Mouse (Mus musculus): ENCODE measurements around the gene Ruvbl2. TPM values are rescaled to one million over a fixed set of nuclear protein-coding genes. Genes with fewer than 3 reads are reported as not detected.

Gene Ruvbl2
- total RNA-seq, 4 experiments from 2014 or later = 23.1 to 31.5 (median 26.8) TPM

DNA sequence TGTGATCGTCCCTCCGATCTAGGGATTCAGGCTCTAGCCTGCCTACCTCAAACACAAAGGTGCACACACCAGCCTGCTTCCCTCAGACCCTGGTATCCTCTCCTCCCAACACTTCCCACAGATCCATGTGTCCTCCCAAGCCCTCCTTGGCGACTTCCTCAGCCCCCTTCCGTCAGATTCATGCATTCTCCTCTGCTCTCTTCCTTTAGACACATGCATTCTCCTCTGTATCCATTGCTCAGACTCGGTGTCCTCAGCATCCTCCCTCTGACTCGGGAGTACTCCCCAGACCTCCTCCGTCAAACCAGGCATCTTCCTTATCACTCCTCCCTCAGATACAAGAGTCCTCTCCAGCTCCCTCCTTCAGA is 4.1 kb downstream of the Ruvbl2 start:
- DNase-seq (ENCODE audit: low spot score) = no peak

DNA sequence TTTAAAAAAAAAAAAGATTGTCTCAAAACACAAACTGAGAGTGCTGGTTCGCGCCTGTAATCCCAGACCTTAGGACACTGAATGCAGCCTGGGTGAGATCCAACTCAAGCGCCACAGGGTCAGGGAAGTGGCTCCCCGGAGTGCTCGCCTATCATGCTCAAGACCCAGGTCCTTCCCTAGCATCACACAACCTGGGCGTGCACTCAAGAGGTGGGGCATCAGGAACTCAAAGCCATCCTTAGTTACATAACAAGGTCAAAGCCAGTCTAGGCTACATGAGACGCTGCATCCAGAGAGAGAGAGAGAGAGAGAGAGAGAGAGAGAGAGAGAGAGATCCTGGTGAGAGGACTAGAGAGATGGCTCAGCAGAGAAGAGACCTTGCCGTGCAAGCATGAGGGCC is 11.3 kb downstream of the Ruvbl2 start:
- no peak for DNase-seq (ENCODE audit: low spot score)

DNA sequence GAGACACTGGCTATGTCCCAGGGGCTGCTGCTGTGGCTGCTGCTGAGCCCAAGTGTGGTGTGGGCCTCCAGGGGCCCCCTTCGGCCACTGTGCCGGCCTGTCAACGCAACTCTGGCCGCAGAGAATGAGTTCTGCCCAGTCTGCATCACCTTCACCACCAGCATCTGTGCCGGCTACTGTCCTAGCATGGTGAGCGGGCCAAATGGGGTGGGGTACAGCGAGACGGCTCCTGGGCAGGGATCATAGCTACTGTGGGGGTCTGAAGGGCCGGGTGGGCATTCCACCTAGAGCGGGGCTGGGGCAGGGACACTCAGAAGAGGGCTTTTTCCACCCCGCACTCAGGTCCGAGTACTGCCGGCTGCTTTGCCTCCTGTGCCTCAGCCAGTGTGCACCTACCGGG is 16.7 kb downstream of the Ruvbl2 start:
- DNase-seq (ENCODE audit: low spot score) = no peak

DNA sequence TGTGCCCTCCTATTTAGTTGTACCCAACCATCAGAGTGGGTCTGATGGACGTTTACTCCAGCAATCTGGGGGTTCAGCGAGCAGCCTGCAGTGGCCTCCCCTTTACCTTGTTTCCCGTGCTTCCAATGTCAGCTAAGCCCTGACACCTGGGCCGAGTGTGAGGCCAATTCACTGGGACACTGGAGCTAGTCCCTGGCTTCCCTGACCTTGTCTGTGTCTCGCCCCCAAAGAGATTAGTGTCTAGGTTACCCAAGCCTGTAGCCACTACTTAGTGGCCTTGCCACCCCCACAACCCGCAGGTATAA is 17.3 kb downstream of the Ruvbl2 start, which contains the start of gene Lhb:
Lhb (plus strand) TSS at position 206 of the 305 bp plus-strand sequence.
- DNase-seq (ENCODE audit: low spot score) = no peak

DNA sequence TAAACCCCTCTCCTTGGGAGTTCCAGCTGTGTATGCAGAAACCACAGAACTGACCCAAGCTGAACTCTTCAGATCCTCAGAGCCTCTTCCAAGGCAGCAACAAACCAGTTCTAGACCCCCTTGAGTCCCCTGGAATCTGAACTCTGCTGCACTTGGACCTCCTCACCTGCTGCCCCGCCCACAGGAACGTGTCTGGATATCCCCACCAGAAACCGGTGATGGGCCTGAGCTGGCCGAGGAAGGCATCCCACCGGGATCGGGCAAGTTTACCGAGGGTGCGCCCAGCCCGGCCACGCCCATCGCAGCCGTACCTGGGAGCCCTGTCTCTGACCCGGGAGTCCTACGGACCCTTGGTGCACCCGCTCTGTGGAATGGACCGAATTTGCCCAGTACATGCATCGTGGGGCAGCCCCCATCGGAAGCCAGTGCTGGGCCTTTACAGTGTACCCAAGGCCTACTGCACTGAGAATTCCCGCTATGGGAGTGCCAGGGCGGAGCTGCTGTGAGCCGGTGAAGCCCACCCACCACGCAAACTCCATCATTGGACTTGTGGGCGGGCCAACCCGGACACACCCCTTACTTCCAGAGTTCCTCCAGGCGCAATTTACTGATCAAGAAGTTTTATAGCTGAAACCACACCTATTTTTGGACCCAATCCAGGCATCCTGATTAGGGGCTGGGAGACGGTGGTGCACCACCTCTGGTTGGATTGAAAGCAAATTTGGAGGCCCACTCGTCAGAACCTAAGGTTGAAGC is 17.9 kb downstream of the Ruvbl2 start:
- DNase-seq (ENCODE audit: low spot score) = no peak

DNA sequence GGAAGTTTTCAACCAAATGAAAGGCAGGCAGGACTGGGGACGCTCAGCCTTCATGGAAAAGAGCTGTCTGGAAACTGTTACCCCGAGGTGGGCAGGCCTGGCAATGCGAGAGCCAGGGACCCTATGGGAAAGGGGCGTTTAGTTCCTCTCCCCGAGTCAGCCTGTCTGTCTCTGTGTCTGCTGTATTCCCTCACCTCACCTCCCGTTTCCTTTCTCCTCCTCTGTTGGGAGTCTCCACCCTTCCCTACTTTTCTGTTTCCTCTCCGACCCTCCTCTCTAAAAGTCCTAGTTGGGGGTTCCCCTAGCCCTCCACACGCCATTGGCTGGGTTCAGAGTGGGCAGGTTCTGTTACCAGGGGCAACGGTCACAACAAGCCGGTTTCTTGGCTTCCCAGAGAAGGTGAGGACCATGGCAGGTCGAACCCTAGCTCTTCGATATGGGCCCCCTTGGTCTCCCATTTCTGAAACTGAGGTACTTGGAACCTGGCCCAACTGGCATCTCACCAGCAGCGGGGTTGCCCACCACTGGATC is 19.9 kb downstream of the Ruvbl2 start:
- no peak for DNase-seq (ENCODE audit: low spot score)

DNA sequence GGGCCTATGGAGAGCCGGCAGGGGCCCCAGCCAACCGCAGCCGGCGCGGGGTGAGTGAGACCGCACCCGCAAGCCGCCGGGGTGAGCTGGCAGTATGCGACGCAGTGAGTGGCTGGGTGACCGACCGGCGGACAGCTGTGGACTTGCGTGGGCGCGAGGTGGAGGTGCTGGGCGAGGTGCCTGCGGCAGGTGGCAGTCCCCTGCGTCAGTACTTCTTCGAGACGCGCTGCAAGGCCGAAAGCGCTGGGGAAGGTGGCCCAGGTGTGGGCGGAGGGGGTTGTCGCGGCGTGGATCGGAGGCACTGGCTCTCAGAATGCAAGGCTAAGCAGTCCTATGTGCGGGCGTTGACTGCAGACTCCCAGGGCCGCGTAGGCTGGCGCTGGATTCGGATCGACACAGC is 22.3 kb downstream of the Ruvbl2 start:
- DNase-seq (ENCODE audit: low spot score) = no peak

DNA sequence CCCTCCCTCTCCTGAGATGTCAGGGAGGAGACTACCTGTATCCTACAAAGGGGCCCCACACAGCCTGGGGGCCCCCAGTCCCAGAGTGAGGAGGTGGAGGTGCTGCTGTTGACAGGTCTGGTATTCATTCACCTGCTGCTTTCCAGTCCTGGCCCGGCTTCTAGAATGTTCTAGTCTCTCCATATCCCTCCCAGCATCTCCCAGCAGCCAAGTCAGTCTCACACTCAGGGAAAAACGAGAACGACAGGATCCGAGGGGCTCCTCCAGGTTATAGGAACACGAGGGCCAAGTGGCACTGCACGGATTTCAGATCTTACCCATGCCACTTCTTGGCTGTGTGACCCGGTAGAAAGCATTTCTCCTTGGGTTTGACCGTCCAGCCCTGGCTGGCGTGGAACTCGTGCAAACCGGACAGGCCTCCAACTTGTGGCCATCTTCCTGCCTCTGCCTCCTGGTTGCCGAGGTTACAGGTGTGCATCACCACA is 23.1 kb downstream of the Ruvbl2 start:
- no peak for DNase-seq (ENCODE audit: low spot score)

DNA sequence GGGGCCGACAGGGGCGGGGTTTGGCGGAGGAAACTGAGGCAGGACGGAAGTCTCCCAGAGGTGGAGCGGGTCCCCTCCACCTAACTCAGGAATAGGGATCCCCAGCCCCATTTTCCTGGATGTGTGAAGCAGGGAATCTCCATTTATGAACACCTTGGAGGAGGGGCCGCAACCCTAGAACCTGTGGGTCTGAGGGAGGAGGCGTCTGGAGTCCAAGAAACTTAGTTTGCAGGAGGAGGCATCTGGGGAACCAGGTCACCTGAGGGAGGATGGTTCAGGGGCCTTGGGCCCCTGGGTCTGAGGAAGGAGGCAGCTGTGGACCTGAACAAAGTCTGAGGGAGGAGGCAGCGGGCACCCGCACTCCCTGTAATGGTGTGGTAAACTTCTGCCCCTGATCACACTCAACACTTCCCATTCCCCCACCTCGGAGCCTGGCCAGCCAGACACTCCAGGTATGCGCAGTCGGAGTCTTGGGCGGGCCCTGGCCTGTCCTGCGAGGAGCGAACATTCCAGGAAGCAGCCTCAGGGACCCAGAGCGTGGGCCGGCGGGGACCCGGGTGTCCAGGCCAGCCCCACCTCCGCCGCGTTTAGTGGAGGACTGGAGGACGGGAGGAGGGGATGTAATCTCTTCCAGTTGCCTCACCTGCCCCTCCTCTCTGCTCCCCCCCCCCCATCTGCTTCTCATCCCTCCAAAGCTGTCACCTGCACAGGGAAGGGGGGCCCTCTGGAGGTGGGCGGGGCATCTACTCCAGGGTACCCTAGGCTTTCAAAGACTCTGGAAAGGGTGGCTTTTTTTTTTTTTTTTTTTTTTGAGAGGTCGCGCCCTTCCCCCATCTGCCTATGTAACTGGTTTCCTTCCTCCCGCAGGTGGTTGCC is 23.8 kb downstream of the Ruvbl2 start:
- no peak for DNase-seq (ENCODE audit: low spot score)

DNA sequence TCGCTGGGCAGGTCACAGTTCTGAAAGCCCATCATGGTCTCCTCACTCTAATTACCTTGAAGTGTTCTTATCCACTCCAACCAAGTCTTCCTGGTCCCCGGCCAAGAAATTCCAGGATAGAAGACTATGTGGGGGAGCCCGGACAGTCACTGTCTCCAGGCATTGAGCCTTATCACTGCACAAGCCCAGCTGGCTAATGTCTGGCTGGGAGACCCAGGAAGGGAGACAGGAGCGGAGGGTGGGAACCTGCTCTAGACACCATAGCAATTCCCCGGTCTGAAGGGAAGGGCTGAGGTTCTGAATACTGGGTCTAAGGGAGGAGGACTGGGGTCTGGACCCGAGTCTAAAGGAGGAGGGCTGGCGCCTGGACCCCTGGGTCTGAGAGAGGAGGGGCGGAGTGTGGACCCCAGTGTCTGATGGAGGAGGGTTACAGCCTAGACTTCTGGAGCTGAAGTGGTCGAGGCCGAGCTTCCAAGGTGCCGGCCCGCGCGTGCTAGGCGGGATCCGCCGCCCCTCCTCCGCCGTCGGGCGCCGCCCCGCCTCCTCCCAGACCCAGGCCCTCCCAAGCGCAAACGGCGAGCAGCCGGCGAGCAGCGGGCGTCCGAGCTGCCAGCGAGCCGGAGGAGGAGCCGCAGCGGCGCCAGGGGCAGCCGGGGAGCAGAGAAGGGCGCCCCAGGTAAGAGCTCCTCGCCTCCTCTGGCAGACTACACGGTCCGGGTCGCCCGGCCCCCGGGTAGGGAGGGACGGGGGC is 24.6 kb downstream of the Ruvbl2 start, which contains the start of gene Ntf5:
Ntf5 (plus strand) TSS at position 583 of the 751 bp plus-strand sequence.
- DNase-seq (ENCODE audit: low spot score) = no peak

DNA sequence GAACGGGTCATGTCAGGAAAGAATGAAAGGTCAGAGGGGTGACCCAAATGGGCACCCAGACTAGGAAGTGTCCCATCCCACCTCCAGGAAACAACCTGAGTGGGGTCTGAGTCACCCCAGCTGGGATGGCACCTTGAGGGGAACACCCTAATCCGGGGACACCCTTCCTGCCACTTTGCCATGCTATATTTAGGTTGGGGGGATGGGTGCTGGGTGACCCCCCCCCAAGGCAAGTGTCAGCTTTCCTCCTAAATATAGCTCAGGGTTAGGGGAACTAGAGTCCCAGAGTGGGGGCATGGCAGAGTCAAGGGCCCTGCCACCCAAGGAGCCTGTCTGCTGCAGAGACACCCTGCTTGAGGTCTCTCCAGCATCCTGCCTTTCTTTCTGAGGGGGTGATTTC is 25.5 kb downstream of the Ruvbl2 start:
- DNase-seq (ENCODE audit: low spot score) = no peak

DNA sequence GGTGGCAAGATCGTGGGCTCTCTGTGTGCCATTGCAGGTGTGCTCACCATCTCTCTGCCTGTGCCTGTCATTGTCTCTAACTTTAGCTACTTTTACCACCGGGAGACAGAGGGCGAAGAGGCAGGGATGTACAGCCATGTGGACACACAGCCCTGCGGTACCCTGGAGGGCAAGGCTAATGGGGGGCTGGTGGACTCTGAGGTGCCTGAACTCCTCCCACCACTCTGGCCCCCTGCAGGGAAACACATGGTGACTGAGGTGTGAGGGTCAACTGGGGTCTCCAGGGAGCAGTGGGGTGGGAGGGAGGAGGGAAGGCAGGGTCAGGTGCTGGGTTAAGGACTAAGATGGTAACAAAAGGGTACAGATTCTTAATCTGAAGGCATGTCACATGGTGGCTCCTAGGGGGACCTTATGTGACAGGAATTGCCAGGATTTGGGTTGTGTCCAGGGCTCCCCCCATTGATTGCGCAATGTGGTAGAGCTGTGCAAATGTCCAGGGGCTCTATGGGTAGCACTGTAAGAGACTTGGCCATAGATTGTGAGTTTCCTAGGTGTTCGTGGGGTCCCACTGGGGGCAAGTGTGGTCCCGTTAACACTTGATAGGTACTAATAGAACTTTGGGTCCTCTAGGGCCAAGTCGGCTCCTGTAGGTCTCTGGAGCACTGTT is 28.3 kb downstream of the Ruvbl2 start:
- DNase-seq (ENCODE audit: low spot score) = no peak

DNA sequence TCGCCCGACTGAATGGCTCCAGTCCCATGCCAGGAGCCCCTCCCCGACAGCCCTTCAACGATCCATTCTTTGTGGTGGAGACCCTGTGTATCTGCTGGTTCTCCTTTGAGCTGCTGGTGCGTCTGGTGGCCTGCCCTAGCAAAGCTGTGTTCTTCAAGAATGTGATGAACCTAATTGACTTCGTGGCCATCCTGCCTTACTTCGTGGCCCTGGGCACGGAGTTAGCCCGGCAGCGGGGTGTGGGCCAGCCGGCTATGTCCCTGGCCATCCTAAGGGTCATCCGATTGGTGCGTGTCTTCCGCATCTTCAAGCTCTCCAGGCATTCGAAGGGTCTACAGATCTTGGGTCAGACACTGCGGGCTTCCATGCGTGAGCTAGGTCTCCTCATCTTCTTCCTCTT is 28.9 kb downstream of the Ruvbl2 start:
- no peak for DNase-seq (ENCODE audit: low spot score)

DNA sequence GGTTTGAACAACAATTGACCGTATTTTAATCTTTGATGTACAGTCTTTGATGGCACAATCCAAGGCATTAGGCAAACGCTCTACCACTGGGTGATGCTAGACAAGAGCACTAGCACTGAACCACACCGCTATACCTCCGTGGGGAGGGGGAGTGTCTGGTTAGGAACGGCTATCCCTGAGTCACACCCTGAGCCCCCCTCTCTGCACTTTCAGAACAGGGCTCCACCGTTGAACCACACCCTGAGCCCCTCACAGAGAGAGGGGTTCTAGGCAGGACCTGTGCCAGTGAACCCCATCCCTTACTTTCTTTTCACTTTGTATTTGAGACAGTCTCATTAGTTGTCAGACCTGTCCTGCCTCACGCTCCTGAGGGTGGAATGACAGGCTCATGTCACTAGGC is 29.5 kb downstream of the Ruvbl2 start:
- DNase-seq (ENCODE audit: low spot score) = no peak

DNA sequence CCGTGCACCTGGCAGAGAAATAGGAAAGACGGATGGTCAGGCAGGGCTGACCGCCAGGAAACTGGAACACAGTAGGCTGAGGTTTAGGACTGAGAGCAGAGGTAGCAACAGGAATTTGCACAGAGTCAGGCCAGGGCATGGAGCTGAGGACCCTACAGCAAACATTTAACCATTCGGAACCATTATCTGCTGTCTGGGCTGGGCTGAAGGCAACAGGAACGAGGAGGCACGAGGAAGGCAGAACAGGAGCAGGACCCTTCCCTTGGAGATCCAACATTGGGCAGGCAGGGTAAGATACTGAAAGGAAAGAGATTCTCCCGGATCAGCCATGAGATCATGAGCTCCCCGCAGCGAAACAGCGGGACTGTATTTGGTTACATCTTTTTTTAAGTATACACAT is 30.1 kb downstream of the Ruvbl2 start:
- no peak for DNase-seq (ENCODE audit: low spot score)

DNA sequence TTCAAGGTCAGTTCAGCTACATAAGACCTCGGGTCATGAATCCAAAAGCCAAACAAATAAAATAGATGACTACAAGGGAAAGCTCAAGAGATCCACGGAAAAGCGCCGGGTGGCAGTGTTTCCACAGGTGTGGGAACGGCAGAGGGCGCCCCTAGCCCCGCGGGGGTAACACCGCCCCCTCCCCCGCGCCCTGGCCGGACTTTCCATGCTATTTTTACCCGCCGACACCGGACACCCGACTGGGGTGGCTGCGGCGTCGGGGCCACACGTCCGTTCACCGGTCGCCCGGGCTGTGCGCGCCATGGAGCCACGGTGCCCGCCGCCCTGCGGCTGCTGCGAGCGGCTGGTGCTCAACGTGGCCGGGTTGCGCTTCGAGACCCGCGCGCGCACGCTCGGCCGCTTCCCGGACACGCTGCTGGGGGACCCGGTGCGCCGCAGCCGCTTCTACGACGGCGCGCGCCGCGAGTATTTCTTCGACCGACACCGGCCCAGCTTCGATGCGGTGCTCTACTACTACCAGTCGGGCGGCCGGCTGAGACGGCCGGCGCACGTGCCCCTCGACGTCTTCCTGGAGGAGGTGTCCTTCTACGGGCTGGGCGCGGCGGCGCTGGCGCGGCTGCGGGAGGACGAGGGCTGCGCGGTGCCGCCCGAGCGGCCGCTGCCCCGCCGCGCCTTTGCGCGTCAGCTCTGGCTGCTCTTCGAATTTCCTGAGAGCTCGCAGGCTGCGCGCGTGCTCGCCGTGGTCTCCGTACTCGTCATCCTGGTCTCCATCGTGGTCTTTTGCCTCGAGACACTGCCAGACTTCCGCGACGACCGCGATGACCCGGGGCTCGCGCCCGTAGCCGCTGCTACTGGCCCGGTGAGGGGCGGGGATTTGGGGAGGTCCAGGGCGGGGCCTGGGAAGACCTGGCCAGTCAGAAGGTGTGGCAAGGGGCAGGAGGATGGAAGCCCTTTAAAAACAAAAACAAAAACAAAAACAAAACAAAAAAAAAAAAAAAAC is 31.4 kb downstream of the Ruvbl2 start:
- peak; percentile 41 for DNase-seq (ENCODE audit: low spot score)

DNA sequence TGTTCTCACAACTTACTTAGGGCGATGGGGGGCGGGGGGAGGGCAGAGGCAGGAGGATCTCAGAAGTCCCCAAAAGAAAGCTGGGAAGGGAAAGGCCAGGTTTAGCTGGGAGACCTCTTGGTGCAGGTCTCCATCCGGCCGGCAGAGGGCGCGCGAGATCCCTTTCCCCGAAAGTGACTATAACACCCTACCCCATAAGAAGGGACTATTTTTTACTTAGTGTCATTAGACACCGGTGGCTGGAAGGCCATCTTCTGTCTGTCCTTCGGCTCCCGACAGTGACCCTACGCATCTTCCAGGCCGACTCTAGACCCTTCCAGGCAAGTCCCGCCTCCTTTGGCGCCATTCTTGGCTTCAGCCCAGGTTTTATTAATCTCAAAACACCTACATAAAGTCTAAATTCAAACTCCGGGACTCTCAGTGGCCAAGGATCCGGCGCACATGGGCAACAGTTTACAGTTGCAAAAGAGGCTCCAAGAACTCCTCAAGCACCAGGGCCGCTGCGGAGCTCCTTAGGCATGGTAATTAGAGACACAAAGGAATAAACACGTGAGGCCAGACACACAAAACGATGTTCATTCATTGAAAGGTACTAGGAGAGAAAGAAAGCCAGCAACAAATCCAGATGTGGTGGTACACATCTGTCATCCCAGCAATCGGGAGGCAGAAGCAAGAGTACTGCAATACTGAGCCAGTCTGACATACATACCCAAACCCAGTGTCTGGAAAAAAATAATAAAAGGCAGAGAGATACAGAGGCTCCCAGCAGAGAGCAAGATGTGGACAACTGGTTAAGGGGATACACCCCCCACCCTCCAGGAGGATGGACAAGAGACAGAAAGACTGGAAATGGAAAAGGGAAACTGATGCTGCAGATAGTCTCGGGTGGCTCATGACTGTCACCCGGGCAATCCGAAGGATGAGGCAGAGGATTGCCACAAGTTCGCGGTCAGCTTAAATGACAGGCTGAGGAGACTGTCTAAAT is 32.5 kb downstream of the Ruvbl2 start, which contains the start of gene Kcna7:
Kcna7 (plus strand) TSS at position 563 of the 985 bp plus-strand sequence.
- peak; percentile 77 for DNase-seq (ENCODE audit: low spot score)

DNA sequence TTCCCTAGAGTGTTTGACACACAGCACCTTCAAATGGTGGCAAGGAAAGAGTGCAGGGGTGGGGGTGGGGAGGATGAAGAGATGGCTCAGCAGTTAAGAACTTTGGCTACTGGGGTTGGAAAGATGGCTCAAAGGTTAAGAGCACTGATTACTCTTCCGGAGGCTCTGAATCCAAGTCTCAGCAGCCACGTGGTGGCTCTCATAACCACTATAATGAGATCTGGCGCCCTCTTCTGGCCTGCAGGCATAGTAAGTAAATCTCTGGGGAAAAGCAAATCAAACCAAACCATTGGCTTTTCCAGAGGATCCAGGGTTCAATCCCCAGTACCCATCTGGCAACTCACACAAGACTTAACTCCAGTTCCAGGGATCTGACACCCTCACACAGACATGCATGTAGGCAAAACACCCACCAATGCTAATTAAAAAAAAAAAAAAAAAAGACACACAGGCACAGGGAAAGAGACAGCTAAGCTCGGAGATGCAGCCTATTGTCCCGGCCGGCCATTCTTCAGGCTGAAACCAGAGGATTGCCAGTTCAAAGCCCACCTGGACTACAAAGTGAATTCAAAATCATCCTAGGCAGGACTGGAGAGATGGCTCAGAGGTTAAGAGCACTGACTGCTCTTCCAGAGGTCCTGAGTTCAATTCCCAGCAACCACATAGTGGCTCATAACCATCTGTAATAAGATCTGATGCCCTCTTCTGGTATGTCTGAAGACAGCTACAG is 34.2 kb downstream of the Ruvbl2 start:
- DNase-seq (ENCODE audit: low spot score) = peak; percentile 28

Measured in heart, adult 8-10 months (tissue).